Mouse (Mus musculus) right cerebral cortex, adult 2 months (tissue): ENCODE results near the gene Cryba2.

Source experiments
- DNase-seq, 2 experiments: peaks; one replicate each; pipeline ENCODE4 v3.0.0; 2021 to 2022; ENCODE audit warnings: low spot score in 2 of 2

Gene Cryba2

DNA sequence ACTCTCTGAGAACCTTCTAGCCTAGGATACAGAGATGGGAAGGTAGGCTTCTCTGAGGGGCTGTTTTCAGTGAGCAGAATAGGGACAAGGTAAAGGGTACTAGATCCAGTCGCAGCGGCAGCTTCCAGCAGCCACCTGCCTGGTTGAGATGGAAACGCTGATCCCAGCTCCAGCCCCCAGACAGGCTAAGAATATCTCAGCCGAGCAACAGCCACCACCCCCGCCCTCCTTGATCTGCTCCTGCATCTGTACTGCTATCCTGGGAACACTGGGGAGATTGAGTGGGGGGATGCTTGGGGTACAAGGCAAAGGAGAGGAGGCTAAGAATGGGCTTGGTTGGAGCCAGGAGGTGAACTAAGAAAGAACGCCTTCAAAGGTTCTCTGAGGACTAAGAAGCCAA is 42.7 kb downstream of the Cryba2 start:
- peak; percentile 84 to 88 for DNase-seq

DNA sequence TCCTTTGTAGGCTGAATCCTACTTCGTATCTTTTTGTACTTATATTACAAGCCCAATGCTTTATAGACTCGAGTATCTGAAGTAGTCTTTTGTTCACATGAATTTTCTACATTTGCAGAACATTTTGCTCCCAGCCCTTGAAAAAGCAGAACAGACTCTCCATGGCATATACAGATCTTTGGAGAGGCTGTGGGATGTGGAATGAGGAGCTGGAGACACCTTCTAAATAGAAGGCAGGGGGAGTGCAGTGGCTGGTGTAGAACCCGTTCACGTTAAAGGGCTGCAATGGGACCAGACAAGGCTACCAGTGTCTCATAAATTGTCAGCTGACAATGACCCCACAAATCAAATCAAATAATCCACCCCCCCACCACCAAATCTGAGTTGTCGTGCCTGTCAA is 44.0 kb downstream of the Cryba2 start:
- DNase-seq, result no peak

DNA sequence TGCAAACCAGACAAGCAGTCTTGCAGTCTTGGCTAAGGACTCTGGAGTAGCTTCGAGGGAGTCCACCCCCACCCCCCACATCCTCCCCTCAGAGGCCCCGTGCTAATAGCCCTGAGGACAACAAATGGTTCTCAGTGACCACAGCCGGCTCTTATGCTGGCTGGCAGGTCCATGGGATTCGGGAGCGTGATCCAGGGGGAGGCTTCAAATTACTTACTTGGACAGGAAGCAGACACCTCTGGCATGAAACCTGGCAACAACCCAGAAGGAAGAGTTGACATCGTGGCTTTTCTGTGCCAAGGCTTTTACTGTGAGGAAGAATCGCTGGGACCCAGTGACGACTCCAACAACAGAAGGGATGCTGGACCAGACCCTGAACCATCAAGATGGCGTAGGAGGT is 46.6 kb downstream of the Cryba2 start:
- DNase-seq, result no peak

DNA sequence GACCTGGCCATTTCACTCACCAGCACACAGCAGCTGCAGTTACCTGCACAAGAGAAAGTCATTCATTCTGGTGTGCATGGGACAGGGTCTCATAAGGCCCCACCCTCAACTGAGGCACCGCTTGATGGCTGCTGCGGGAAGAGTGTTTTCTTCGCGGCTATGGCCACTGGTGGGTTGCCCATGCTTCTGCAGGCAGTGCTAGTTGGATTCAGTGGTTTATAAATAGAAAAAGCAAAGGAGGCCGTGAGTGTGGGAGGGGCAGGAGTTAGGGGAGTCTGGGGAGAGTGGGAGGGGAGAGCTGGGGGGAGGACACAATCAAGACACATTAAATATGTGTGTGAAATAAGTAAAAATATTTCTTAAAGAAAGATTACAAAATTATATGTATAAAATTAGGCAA is 49.9 kb downstream of the Cryba2 start:
- DNase-seq, result peak in 1 of 2 experiments; percentile 43
